Mouse (Mus musculus) spleen, postnatal 0 days (tissue): ENCODE results near the gene Glod4. TPM values are rescaled to one million over a fixed set of nuclear protein-coding genes. Genes with fewer than 3 reads are reported as not detected.

Source experiments
- polyA plus RNA-seq: library from polyadenylated mRNA; unstranded; fragments of >200 nt; fragmentation: Nextera tagmentation; extraction: Ambion mirVana; gene quantifications from 2 replicates; pipeline ENCODE4 v1.2.1, GENCODE M21; 2015

Gene Glod4
- 65.4 and 68.0 TPM in 2 replicates for polyA plus RNA-seq

DNA sequence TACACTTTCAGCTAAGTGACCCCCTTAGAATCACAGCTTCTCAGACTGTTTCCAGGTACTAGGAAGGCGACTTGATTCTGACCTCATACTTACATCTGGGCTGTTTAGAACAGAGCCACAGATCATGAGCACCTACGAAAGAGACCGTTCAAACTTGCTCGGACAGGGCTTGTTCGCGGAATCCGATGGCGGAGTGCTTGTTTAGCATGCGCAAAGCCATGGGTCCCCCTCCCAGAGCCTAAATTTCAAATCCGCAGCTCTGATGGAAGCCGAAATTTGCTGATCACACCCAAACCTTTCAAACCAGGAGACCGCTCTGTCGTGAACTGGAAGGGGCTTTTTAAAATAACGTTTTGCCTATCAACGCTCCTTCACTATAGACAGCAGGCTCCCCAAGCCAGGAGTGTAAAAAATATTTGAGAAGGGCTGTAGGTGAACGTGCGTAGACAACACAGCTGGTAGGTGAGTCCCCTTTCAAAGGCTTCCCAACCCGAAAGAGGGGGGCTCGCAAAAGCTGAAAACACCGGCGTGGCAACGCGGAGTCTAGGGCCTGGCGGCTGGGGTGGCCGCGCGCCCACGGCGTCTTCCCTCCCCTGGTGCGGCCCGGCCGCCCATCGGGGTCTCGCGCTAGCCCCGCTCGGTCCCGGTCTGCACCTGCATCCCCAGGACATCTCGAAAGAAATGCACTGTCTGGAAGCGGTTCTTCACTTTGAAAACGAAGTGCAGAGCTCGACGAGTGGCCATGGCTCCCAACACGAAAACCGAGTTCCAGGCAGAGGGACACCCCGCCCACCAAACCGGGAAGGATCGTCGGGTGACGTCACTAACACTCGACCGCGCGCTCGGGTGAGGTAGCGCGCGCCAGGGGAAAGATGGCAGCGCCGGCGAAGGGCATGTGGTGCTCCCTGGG, at the start of gene Glod4, which contains the start of gene Mrm3:
Glod4 (minus strand) TSS at position 825 of the 910 bp plus-strand sequence.
Mrm3 (plus strand) TSS at position 815 of the 910 bp plus-strand sequence.

GRCm38 (mm10) chr11:76217390-76217800, 26.1 kb downstream of the Glod4 start, which contains the start of the genes Dbil5 and Gemin4:
Gene Dbil5, plus strand, starts transcription at chr11:76217608.
Gene Gemin4, minus strand, starts transcription at chr11:76217664.

GRCm38 (mm10) chr11:76179495-76180145, 63.9 kb downstream of the Glod4 start, which contains the start of the genes Vps53 and Fam57a:
Gene Vps53, minus strand, starts transcription at chr11:76179647.
Gene Fam57a, plus strand, starts transcription at chr11:76179671.

Other genes starting within 250 kb of the Glod4 start
- not detected in 2 replicates for gene 1700016K19Rik, start 243.8 kb downstream of the Glod4 start, polyA plus RNA-seq
- 21.9 and 29.3 TPM in 2 replicates for gene Rflnb, start 215.9 kb downstream of the Glod4 start, polyA plus RNA-seq
- gene Vps53, start 64.1 kb downstream of the Glod4 start, polyA plus RNA-seq, result 18.7 and 20.9 TPM in 2 replicates
- gene Fam57a, start 64.1 kb downstream of the Glod4 start, polyA plus RNA-seq, result 4.2 and 6.0 TPM in 2 replicates
- 0.23 and 1.0 TPM in 2 replicates for gene Dbil5, start 26.1 kb downstream of the Glod4 start, polyA plus RNA-seq
- gene Gemin4, start 26.1 kb downstream of the Glod4 start, polyA plus RNA-seq, result 9.4 and 9.9 TPM in 2 replicates
- 18.3 and 18.8 TPM in 2 replicates for gene Mrm3, start within 50 bp of the Glod4 start, polyA plus RNA-seq
- 7.2 and 8.4 TPM in 2 replicates for gene Nxn, start 155.4 kb upstream of the Glod4 start, polyA plus RNA-seq
- 57.5 and 58.5 TPM in 2 replicates for gene Timm22, start 163.2 kb upstream of the Glod4 start, polyA plus RNA-seq